ENCODE assay signal across 8 mouse cellular contexts in the genomic region with DNA sequence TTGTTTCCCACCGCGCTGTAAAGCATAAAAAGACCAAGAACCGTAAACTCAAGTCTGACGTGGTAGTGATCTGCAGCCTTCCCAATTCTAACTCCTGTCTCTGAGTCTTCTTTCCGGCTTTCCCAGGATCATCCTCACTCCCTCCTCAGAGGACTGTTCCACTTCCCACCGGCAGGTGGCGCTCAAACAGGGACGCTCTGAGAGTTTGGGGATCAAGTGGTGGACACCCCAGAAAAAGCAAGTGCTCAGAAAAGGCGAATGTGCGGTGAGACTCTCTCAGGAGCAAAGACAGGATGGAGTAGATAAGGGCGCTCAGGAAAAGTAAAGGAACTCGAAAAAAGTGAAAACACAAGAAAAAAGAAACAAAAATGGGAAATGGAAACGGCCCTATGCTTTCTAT. TPM values are rescaled to one million over a fixed set of nuclear protein-coding genes. Genes with fewer than 3 reads are reported as not detected.
A peak's percentile ranks its signal among the peaks of the same experiment; 100 is the strongest.
DNase-seq lines count a peak whose midpoint lies in the region; ATAC-seq lines count a peak whose summit lies in the region.

No protein-coding gene starts in this region.

- no peak for ATAC-seq in forebrain, embryonic 11.5 days (replicated peaks; ENCODE audit: low FRiP score)
- ATAC-seq in erythroid progenitor cell, adult 5-6 weeks (replicated peaks; ENCODE audit: low FRiP score, poor library complexity, severe bottlenecking), result no peak

- H3K36me3 ChIP-seq in forebrain, embryonic 11.5 days (ENCODE audit: control insufficient read depth, insufficient read depth, low read length), result no peaks in the 10 kb centered on the region

- peak; percentile 7 for DNase-seq in MN1 (ENCODE audit: low spot score)
- DNase-seq in c-Kit-negative CD71-positive TER-119-positive erythroid progenitor cells, embryonic 14.5 days (ENCODE audit: low read depth, low spot score), result peak; percentile 11
- peak; percentile 67 for DNase-seq in forebrain, embryonic 11.5 days (ENCODE audit: low spot score)
- peak; percentile 71 to 78 for DNase-seq in heart, postnatal 14 days
- DNase-seq in large intestine, adult 2 months (ENCODE audit: low read depth, low spot score), result peak; percentile 19
- DNase-seq in lung, postnatal 10 days, result peak; percentile 61
- peak; percentile 66 for DNase-seq in right cerebral cortex, postnatal 14 days

- intact Hi-C loops in heart, postnatal 14 days (cut with DNase I), result loop anchor here (2.0 to 10.0 kb wide), 3 partner anchors 54 to 1668 kb away; no protein-coding TSS in a partner anchor

- H3K27ac ChIP-seq in forebrain, embryonic 11.5 days (ENCODE audit: low read depth, low read length), result no peak overlapping the region

- no peaks in the 10 kb centered on the region for H3K9me3 ChIP-seq in forebrain, embryonic 11.5 days (ENCODE audit: control insufficient read depth, low read length)

- H3K9ac ChIP-seq in forebrain, embryonic 11.5 days (ENCODE audit: low read length), result no peak overlapping the region

- H3K4me2 ChIP-seq in forebrain, embryonic 11.5 days (ENCODE audit: low read depth, low read length, severe bottlenecking), result no peak overlapping the region

- 31% methylated on average over 13 of the region's 13 CpGs for WGBS in forebrain, embryonic 11.5 days
- WGBS in large intestine, adult 2 months, result 27% methylated on average over 13 of the region's 13 CpGs

- peaks cover 5% of the 10 kb centered on the region for H3K4me1 ChIP-seq in forebrain, embryonic 11.5 days (replicated peaks; ENCODE audit: control insufficient read depth, insufficient read depth, low read length)

- no peak overlapping the region for H3K4me3 ChIP-seq in forebrain, embryonic 11.5 days (ENCODE audit: low read depth, low read length)

- no peaks in the 10 kb centered on the region for H3K27me3 ChIP-seq in forebrain, embryonic 11.5 days (ENCODE audit: control insufficient read depth, insufficient read depth, low read length)

RNA-seq across cellular contexts. Expression of a gene that starts 39.4 kb away (rescaled TPM):
- polyA plus RNA-seq in forebrain, embryonic 11.5 days (2014; fragmentation: Nextera tagmentation; extraction: Ambion mirVana), result 305 TPM in 2 replicates
- total RNA-seq in heart, postnatal 14 days (2021), result 10 to 100 TPM; 90.2 to 92.2 TPM
- 23.5 and 36.9 TPM in 2 replicates for polyA plus RNA-seq in large intestine, adult 2 months (2012; rRNA removed)
- 75.3 and 96.4 TPM in 2 replicates for total RNA-seq in erythroid progenitor cell, adult 5-6 weeks (2015; ENCODE audit: low replicate concordance)
- 31.2 TPM in 1 of 2 replicates, not detected in the other for total RNA-seq in erythroid progenitor cell, adult 5-6 weeks (2017; ENCODE audit: low replicate concordance)

Comparison
In these comparisons a context has a peak if more than half of its experiments do, and no peak if none do; other contexts are left out.
1. DNase-seq: peak in every context shown above with its lines; median percentile 74 in heart, postnatal 14 days; 67 in forebrain, embryonic 11.5 days; 66 in right cerebral cortex, postnatal 14 days; 61 in lung, postnatal 10 days; 19 in large intestine, adult 2 months; 11 in c-Kit-negative CD71-positive TER-119-positive erythroid progenitor cells, embryonic 14.5 days; 7 in MN1.